Mouse (Mus musculus) gastrocnemius, adult 18-20 months (tissue): ENCODE measurements around the gene Hdhd5. TPM values are rescaled to one million over a fixed set of nuclear protein-coding genes. Genes with fewer than 3 reads are reported as not detected.

Experiments
- DNase-seq: peaks from one replicate; pipeline ENCODE4 v3.0.0; 2021; ENCODE audit warnings: low spot score
- total RNA-seq, 2 experiments: library from RNA; stranded (reverse); gene quantifications; 2 replicates each; pipeline ENCODE4 v1.2.3; 2021

The Hdhd5 gene
- total RNA-seq, 2 experiments from 2014 or later: 19.9 to 26.1 TPM

DNA sequence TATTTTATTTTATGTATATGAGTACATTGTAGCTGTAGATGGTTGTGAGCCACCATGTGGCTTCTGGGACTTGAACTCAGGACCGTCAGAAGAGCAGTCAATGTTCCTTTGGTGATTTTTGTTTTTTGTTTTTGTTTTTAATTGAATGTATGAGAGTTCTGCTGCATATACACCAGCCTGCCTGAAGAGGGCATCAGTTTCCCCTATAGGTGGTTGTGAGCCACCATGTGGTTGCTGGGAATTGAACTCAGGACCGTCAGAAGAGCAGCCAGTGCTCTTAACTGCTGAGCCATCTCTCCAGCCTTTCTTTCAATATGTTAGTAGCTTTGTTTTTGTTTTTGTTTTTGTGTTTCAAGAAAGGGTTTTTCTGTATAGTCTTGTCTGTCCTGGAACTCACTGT lies 5.2 kb upstream of the Hdhd5 start:
- no peak for DNase-seq

DNA sequence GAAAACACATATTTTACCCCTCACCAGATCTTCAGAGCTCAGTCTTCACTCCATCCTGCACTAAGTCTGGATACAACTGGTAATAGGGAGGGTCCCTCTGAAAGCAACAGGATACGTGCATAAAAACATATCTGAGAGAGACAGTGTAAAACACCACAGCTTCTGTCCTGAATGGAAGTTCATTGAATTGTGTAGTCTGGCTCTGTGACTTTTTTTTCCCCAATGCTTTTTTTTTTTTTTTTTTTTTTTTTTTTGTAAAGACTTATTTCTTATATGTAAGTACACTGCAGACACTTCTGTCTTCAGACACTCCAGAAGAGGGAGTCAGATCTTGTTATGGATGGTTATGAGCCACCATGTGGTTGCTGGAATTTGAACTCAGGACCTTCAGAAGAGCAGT lies 1.5 kb upstream of the Hdhd5 start:
- DNase-seq: no peak

DNA sequence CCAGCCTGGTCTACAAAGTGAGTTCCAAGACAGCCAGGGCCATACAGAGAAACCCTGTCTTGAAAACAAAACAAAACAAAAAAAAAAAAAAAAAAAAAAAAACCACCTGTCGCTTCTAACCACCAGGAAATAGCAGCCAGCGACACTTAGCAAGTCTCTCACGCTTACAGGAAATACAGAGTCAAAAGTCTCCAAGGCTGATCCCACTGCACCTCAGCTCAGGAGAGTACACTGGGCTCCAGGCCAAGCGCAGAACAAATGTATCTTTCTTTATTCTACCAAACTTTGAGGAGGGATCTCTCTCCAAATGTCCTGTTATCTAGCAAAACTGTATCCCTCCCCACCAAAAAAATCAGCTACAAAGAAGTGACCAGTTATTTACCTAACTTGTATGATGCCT lies 2.0 kb downstream of the Hdhd5 start:
- DNase-seq: no peak

DNA sequence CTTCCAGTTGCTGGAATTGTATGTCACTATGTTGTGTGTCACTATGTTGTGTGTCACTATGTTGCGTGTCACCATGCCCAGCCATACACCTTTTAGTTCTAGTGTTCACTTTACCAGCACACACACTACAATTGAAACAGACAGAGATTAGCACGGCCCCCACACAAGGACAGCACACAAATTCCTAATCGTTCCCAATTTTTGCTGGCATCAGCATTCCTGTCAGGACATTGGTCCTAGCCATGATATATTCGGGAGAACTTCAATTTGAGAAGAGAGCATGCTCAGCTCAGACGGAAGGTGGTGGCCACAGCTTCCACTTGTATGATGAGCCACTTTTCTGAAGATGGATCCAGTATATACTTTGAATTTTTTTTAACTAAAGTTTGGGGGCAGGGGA lies 6.3 kb downstream of the Hdhd5 start:
- DNase-seq: no peak

DNA sequence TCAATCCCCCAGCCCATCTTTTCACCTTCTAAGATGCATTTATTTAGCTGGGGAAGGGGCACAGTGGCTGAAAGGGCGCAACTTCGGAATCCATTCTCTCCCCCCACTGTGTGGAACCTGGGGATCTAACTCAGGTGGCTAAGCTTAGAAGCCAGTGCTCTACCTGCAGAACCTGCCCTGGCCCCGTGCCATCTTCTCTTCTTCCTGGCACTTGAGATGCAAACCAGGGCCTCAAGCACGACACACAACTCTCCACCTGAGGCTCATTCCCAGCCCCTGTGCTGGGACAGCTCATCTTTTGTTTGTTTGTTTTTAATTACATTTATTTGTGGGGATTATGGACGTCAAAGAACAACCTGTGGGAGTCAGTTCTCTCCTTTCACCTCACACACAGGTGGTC lies 11.5 kb downstream of the Hdhd5 start:
- no peak for DNase-seq

DNA sequence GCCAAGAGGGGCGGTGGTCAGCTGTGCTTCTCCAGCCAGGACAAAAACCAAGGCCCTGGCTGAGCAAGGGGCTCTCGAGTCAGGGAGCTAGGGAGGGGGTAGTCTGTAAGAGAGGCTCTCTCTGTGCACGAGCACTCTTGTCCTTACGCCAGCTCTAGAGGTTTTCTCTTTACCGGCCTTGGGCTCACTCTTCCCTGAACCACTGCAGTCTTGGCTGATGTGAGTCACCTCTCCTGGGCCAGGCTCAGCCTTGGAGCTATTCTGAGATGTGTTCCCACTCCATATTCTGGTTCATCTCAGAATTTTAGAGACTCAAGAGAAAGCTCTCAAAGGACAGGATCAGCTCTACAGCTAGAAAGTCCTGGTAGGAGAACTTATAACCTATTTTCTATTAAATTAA lies 13.8 kb downstream of the Hdhd5 start:
- no peak for DNase-seq

DNA sequence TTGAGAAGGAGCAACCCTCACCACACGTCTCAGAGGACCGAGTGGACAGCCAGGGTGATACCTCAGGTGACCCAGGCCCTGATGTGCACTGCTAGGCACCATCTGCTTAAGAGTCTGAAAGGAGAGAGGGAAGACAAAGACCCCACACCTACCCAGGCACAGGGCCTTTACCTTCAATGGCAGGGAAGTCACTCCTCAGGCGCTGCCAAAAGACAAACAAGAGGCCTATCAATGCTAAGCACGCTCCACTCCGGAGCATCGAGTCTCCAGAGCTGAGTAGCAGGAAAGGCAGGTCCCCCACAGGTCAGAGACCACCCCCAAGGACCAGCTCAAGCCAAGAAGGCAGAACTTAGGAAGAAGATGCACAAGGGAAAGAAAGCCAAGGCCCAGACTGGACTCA lies 14.2 kb downstream of the Hdhd5 start:
- DNase-seq: no peak

DNA sequence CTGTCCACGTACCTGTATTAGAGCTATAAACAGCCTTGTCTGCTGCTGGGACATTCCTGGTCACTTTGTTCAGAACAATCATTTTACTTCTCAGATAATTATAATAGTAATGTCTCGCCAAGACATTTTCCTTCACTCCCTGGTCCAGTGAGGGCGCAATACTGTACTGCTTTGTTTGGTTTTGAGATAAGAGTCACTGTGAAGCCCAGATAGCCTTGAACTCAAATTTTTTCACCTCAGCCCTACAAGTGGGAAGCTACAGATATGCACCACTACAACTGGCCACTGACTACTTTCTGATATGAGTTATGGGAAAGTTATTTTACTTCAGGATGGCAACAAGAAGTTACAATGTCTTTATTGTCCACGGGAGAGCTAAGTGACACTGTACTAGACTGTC lies 14.7 kb downstream of the Hdhd5 start:
- no peak for DNase-seq

DNA sequence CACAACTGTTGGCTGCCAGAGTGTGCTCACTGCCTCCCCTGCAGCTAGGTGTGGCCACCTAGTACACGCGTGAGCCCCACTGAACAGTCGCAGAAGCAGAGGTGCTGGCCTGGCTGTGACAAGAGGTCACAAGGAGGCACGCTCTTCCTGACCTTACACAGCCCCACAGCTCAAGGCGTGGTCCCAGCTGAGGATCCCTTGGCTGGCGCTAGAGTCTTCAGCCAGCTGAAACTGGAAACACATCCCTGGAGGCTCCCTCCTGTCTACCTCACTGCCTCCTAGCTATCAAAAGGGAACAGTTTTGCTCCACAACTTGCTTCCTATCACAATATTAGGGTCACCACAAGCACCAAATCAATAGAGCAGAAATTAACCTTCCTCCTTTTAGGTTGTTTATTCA lies 19.9 kb downstream of the Hdhd5 start:
- no peak for DNase-seq

DNA sequence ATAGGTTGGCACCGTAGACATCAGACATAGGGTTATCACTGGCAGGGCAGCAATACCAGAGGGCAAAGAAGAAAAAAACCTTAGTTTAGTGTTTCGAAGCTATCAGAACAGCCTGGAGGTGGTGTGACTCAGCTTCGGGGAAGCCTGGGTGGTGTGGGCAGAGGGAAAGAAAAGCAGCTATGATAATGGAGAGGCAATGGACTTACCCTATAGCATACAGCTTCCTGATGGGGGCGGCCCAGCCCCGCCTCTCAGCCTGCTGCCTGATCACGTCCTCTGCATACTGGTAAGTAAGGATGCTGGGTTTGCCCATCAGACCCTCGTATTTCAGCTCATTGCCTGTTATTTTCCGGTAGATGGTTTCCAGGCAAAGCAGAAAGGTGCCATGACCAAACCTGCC lies 20.7 kb downstream of the Hdhd5 start:
- DNase-seq: no peak

DNA sequence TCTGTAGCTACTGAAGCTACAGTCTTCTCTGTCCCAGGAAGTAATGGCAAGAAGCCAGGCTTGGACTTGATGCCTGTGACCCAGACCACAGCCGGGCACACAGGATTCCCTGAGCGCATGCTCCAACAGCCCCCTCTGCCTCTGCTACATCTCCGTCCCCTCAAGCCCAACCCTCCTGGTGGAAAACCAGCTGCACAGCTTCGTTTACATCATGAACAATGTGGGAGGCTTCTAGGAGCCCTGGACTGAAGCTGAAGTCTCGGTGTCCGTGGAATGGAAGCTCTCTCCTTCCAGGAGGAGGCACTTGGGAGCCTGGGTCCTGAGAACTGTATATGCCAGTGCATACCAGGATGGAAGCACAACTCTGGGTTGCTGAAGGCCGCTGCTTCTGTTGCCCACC lies 21.1 kb downstream of the Hdhd5 start:
- no peak for DNase-seq

DNA sequence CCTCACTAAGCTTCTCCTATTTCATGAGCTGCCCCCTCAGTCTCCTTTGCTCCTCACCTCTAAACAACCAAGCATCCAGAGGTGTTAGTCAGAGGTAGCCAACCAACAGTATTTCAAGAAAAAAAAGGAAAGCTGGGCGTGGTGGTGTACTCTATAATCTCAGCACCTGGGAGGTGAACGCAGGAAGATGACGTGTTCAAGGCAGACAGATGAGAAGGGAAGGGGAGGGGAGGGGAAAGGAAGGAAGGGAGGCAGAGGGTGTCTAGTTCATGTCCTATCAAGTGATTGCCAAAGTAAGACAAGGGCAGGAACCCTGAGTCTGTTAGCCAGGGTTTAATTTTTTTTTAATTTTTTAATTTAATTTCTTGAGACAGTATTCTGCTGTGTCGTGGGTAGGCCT lies 22.5 kb downstream of the Hdhd5 start:
- no peak for DNase-seq

DNA sequence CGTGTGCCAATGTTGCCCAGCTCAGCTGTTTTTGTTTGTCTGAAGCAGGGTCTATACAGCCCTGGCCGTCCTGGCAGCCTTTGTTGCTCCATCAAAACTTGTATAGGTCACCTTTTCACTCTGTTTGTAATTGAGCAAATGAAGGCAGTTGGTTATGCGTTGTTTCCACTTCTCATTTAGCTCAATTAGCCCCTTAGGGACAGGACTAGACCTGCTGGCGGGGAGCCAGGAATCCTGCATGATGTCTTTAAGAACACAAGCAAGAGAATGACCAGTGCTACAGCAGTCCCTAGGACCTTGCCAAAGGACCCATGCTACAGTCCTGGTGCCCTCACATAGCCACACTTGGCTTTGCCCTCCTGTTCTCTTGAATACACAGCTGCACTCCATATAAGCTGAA lies 25.6 kb downstream of the Hdhd5 start:
- DNase-seq: no peak

DNA sequence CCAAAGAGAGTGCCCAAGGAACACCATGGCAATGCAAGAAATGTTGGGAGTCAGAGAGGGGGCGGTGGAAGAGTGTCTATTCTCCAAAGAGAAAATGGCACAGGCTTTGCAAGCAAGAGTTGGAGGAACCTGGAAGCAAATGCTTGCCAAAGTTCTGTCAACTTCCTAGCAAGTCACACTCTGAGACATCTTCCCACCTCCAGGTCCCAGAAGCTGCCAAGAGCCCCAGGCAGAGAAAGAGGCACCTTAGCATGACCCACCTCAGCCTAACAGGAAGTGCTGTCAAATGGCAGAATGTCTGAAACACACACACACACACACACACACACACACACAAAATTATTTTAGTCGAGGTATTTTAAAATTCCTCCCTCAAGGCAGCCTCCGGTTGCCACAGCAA lies 27.1 kb downstream of the Hdhd5 start:
- DNase-seq: no peak

DNA sequence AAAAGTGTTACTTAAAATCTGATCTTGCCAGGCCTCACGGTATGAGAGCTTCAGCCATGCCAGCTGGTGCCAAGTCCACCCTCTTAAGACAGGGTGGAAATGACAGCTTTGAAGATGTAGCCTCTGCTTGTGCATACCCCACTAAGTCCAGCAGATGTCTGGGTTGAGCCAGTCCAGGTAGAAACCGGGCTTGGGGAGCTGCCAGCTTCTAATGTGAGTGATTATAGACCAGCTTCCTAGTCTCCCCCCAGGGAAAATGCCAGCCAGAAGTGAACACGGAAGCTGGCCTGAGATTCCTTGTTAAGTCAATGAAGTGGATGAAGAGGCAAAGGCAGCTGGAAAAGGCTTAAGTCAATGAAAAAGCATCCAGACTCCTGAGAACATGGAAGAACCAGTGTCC lies 34.6 kb downstream of the Hdhd5 start:
- no peak for DNase-seq

DNA sequence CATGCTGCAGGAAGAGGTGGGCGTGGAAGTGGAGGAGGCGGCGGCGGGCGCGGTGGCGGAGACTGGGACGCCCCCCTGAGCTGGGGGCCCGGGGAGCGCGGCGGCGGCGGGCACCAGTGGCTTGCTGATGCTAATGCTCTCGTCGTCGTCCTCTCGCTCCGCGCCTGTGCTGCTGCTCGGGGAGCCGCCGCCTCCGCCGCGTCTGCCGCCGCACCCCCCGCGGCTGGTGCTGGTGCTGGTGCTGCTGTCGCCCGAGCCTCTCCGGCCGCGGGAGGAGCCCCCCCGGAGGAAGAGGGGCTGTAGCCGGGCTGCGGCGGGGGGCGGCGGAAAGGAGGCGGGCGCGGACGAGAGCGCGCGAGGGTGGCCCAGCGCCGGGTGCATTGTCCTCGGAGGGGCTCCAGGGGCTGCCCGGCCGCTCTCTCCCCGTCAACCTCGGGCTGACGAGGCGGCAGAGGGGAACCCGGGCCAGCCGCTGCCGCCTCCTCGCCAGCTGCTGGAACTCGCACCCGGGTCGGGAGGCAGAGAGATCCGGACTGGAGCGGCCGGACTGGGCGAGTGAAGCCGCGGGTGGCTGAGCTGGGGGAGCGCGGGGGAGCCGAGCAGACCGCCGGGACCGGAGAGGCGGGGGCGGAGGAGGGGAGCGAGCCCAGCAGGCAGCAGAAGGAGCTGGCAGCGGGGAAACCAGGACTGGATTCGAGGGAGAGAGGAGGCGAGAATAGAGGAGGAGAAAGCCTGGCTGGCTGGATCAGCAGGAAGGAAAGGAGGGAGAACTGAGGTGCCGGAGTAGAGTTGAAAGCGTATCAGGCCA lies 37.5 kb downstream of the Hdhd5 start, which contains the start of gene Tmem121b:
Gene Tmem121b (minus strand): TSS at position 434 of the 808 bp plus-strand sequence.
- no peak for DNase-seq

DNA sequence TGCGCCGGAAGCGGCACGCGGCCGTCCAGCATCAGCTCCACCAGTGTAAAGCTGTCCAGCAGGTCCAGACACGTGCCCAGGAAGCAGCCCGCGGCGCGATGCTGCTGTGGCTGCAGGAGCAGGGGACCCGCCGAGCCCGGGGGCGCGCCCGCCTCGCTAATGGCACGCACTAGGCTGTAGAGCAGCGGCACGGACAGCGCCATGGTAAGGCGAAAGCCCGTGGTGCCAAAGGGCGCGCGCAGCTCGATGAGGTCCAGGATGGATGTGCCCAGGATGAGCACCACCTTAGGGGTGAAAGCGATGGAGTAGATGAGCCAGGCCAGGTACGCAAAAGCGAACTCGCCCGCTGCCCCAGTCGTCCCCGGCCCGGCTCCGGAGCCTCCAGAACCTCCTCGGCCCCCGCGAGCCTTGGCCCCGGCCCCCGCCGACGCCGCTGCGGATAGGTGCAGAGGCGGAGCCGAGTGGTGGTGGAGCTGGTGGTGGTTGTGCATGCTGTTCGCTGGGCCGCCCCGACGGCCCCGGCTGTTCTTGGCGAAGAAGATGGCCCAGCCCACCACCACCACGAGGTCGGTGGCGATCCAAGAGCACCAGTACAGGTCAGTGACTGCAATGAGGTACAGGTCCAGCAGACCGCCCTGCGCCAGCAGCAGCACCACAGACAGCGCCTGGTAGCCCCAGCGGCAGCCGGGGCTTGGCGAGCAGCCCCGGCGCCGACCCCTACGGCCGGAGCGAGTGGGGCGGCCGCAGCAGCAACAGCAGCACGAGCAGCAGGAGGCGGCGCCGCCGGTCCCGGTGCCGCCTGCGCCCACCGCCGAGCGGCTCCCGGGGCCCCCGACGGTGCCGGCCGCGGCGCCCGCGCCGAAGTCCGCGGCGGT lies 38.4 kb downstream of the Hdhd5 start:
- no peak for DNase-seq

DNA sequence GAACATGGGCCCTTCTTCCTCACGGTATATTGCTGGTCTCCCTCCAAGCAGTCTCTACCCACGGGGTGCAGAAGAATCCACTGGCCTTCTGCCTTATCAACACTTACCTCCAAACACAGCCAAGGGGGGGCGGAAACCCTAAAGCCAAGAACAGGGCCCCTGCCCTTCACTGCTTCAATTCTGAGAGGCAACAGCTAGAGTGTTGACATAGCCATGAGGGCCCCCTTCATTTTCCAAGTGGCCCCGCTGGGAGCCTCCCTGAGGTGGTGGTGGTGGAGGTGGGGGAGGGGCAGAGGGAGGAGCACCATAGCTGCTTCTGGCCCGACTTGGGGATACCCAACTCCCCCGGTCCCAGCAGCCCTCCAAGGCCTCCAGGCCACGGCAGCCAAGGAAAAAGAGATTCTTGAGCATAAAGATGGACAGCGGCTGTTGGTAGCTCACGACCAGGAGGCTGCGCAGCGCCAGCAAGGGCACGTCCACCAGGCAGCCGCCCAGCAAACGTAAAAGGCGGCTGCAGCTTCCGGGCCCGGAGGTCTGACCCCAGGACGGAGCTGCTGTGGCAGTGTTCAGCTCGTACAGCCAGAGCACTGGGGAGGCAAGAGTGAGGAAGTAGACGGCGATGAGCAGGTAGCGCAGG lies 39.1 kb downstream of the Hdhd5 start:
- DNase-seq: no peak

DNA sequence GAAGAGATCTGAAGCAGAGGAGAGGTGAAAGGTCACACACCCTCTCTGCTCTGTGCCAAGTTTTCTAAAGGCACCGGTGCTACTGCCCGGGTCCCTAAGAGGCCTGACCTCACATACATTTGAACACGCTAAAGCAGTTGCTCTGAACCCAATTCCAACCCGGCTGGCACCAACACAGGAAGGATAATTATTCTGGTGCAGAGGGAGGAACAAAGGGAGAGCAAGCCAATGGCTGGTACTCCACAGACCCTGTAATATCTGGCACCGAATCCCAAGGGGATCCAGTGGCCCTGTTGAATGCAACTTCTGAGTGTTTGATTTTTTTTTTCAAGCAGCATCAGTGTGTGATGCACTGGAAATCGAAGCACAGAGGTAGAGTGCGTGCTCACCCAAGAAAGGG lies 40.1 kb downstream of the Hdhd5 start:
- DNase-seq: no peak

DNA sequence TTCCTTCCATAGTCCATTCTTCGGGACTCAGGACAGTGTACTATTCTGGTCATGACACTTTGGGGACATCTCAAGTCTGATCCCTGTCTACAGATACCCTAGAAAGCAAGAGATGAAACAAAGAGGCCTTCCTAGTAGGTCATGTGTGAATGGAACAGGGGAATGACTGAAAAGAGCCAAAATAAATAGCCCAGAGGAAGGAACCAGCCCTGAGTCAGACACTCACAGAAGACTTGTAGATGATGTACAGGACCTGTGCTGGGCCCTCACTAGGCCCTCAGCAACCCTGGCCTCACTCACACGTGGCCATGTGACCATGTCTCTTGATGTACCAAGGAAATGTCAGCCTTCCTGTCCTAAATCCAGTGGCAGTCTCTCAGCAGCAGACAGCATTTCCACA lies 41.7 kb downstream of the Hdhd5 start:
- DNase-seq: no peak

DNA sequence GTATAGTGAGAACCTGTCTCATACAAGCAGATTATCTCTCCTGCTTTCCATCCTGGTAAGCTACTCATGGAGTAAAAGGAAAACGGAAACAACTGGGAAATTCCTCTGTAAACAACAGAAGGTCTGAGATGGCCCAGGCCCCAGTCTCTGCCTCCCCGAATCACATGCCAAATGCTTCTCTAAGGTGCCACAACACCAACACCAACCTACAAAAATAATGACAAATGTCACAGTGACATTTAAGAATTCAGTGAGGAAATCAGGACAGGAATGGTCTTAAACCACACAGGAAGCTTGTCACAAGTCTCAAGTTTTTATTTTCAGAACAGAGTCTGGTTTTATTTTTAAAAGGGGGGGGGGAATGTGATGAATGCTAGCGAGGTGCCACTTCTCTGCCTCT lies 42.5 kb downstream of the Hdhd5 start:
- DNase-seq: no peak

DNA sequence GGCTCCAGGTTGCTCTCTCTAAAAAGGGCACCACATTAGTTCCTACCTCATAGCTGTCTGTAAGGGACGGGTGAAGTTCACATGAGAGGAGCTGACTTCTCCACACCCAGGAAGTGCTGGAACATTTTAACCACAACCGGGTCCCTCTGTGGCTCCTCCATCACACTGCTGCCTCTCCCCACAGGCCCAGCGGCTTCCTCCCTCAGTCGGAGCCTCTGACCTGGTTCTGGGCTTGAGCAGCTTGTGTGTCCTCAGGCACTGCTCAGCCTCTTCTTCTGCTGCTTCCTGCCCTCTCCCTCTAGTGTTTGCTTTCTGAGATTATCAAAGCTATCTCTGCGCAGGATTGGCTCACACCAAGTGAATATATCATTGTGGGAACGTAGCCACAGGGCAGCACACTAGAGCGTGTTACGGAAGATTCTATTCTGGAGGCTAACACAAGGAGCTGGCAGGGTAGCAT lies 45.0 kb downstream of the Hdhd5 start:
- no peak for DNase-seq
